Mouse (Mus musculus): ENCODE measurements around the gene Rhobtb1. TPM values are rescaled to one million over a fixed set of nuclear protein-coding genes. Genes with fewer than 3 reads are reported as not detected.

Rhobtb1 gene
- polyA plus RNA-seq (2012; ENCODE audit: low replicate concordance) = 2.2 and 2.5 TPM in 2 replicates

DNA sequence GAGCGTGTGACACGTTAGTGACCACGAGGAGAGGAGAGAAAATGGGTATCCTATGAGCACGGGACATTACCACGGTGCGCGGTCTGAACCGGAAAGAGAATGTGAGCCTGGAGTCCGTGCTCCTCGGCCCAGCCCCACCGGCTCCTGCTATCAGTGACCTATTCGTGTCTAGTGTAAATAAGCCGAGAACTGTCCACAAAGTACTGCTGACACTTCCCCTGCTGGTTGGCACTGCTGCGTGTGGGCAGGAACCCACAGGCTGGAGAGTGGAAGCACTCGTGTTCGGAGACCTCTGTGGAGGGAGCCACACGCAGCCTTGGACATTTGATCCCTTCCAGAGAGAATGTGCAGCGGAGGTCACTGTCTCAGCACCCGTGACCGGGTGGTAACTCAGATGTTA is at the start of gene Rhobtb1:
TSS of gene Rhobtb1 (plus strand) at position 390 of the 400 bp plus-strand sequence.

DNA sequence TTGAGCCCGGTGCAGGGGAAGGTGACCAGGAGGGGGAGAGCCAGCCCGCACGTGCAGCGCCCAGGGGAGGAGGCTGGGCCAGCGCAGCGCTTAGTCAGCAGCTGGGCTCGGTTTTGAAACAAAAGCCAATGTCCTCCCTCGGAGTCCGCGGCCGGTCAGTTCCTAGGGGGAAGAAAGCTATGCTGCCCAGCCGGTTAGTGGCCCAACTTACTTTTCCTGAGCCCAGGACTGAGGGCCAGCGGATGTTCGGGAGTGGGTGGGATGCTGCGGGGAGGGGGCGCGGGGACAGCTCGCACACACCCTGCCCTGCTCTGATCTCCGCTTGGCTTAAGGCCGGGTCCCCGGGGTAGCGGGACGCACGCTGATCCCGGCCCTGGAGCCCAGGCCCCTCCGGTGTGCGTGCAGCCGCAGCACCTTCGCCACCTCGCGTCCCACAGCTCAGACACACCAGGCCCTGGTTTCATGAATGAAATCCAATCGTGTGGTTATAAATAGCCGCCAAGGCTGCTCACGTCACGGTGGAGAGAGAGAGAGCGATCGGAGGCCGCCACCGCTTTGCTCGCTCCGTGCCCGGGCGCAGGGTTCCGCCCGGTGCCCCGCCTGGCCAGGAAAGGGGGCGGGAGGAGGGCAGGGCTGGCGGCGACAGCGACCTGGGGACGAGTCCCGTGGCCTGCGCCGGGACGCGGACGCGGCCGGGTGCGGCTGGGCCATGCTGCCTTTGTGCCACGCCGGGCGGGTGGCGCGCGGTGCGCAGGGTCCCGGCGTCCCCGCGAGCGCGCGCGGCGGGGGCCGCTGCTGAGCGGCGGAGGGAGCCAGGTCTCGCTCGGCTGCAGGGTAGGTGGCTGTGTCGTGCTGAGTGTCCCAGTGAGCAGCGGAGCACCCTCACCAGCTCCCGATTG is 61.6 kb downstream of the Rhobtb1 start, which contains the start of gene A930033H14Rik:
TSS of gene A930033H14Rik (minus strand) at position 557 of the 899 bp plus-strand sequence.

Other genes starting within 250 kb of the Rhobtb1 start
- gene A930033H14Rik, start 61.7 kb downstream of the Rhobtb1 start, polyA plus RNA-seq (2012; ENCODE audit: low replicate concordance) = 0.18 and 0.44 TPM in 2 replicates
- gene Cdk1, start 201.5 kb downstream of the Rhobtb1 start, polyA plus RNA-seq (2012; ENCODE audit: low replicate concordance) = 4.5 and 35.9 TPM in 2 replicates
- 0.14 and 0.57 TPM in 2 replicates for gene Ank3, start 247.3 kb downstream of the Rhobtb1 start, polyA plus RNA-seq (2012; ENCODE audit: low replicate concordance)